Mouse (Mus musculus): Measurements from ENCODE around the gene Cbr1. TPM values are rescaled to one million over a fixed set of nuclear protein-coding genes. Genes with fewer than 3 reads are reported as not detected.

Gene Cbr1
- total RNA-seq, 1 experiment from 2014 or later = 128 TPM

GRCm38 (mm10) chr16:93597551-93597950 is 8.1 kb upstream of the Cbr1 start:
- DNase-seq = peak; percentile 26

DNA sequence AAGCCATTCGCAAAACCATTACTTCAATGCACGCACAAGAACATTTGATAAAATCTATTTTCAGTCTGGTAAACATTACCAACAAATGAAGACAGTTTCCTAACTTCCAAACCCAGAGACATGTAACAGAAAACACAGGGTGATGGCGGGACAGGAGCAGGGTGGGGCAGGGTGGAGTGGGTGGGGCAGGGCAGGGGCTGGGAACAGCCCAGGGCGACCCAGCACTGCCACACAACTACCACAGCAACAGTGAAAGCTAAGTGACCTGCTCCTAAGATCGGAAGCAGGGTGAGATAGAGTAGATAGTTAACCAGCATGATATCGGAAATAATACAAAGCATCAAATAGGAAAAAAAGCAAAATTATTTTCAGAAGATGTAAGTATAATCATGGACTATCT is 6.2 kb upstream of the Cbr1 start:
- no peak for DNase-seq

- peak; percentile 97 for DNase-seq
Observed at GRCm38 (mm10) chr16:93603439-93604212, 2.0 kb upstream of the Cbr1 start, which contains the start of gene Setd4. Setd4 (minus strand) TSS chr16:93604063.

DNA sequence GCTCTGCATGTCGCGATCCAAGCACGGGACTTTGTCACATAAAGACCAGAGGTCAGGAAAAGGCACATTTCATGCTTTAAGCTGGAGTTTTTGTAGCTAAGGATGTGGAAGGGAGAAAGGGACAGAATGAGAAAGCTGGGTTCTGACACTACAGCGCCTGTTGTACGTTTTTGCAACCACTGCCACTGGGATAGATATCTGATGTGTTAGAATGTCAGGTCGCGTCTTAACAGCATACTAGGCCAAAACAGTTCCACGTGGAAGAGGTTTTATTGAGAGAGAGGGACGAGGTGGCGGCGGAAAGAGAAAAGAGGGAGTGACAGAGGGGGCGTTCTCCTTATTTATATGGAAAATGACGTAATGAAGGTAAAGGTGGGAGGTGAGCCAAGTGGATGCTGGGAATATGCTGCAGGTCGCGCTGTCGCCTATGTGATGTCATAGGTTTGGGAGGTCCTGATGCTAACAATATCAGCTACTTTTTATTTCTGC is 1.1 kb upstream of the Cbr1 start:
- no peak for DNase-seq

DNA sequence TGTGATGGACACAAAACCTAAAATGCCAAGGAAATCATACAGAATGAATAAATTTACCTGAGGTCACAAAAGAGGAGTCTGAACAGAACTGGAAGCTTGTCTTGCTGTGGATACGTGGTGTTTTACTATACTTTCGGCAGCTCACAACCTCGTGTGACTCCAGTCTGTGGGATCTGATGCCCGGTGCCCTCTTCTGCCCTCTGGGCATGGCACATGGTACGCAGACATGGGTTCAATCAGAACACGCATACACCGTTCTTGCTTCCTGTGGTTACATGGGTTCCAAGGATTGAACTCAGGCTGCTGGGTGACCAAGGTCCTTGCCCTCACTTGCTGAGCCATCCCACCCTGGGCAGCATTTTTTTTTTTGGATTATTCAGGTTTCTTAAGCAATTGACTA is 493 bp downstream of the Cbr1 start:
- DNase-seq = no peak

GRCm38 (mm10) chr16:93607669-93608101 is 2.0 kb downstream of the Cbr1 start:
- DNase-seq = peak; percentile 93

- no peak for DNase-seq
Observed at GRCm38 (mm10) chr16:93608731-93609130, 3.1 kb downstream of the Cbr1 start.

GRCm38 (mm10) chr16:93609796-93610195 is 4.1 kb downstream of the Cbr1 start:
- no peak for DNase-seq

- DNase-seq = no peak
Observed at GRCm38 (mm10) chr16:93610961-93611360, 5.3 kb downstream of the Cbr1 start.

DNA sequence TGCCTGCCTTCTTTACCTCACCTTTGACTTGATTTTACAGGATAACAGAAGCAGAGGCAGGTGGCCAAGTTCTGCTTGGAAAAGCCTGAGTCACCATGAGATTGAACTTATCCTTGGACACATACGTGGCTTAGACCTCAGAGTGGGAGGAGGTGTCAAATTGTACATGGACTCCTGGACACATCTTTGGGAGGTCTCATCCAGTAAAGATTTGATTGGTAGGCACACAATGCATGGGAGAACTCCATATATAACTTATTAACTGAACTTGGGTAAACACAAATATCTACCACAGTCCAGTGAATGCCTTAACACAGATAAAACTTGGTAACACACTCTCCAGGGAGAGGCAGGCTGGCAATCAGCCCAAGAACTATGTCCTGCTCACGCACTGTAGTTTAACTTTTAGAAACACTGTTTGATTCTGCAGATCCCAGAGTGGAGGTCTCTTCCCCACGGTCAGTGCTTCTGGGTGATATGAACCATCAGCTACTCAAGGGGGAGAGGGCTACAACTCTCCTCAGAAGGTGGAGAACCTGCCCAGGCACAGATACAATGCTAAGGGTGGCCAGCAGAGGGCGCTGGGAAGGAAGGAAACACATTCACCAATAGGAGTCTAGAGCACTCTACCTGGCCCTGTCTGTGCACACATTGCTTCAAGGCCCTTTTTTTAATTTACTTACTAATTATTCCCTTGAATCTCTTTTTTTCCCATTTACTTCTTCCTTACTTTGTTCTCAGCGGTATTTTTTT is 9.6 kb downstream of the Cbr1 start:
- DNase-seq = peak; percentile 85

- peak; percentile 23 for DNase-seq
Observed at GRCm38 (mm10) chr16:93623759-93624158, 18.1 kb downstream of the Cbr1 start.

DNA sequence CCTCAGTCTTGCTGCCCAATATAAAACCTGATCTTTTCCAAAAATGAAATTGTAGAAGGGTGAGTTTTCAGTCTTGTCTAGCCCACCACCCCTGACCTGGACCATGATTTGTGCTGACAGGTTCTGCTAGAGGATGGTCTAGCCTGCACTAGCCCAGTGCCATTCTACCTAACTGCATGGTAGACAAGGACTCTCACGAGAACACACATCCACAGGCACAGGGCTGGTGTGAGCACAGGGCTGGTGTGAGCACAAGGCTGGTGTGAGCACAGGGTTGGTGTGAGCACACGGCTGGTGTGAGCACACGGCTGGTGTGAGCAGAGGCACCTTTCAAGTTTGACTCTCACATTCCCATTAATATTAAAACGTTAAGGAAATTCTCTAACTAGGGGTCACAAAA is 19.0 kb downstream of the Cbr1 start:
- DNase-seq = no peak

GRCm38 (mm10) chr16:93626745-93627144 is 21.1 kb downstream of the Cbr1 start:
- DNase-seq = peak; percentile 68

GRCm38 (mm10) chr16:93627761-93628400 is 22.2 kb downstream of the Cbr1 start, which contains the start of gene Gm5678:
Gm5678 (plus strand) TSS chr16:93628097.
- DNase-seq = no peak

- DNase-seq = peak; percentile 48
Observed at GRCm38 (mm10) chr16:93644006-93644405, 38.4 kb downstream of the Cbr1 start.

- DNase-seq = no peak
Observed at GRCm38 (mm10) chr16:93648441-93649183, 43.0 kb downstream of the Cbr1 start.

Other genes starting within 250 kb of the Cbr1 start
- 5.4 and 11.7 TPM in 2 replicates for gene Setd4, start 1.8 kb upstream of the Cbr1 start, total RNA-seq (2021)
- gene Gm5678, start 22.2 kb downstream of the Cbr1 start, total RNA-seq (2021) = 7.4 and 8.0 TPM in 2 replicates
- 8.3 and 9.8 TPM in 2 replicates for gene Cbr3, start 77.4 kb downstream of the Cbr1 start, total RNA-seq (2021)
- 24.1 and 24.5 TPM in 2 replicates for gene Dop1b, start 106.1 kb downstream of the Cbr1 start, total RNA-seq (2021)
- 33.6 and 43.6 TPM in 2 replicates for gene Morc3, start 226.3 kb downstream of the Cbr1 start, total RNA-seq (2021)

All from adrenal gland, postnatal 14 days (tissue).